Mouse (Mus musculus) limb, embryonic 12.5 days (tissue): ENCODE measurements at regions not wholly inside any gene's neighbourhood (a gene's known extent, or its start where the extent isn't known, plus 50 kb on each side); places are given as distances from the start of the nearest gene placed in this dataset.

Source experiments
- ATAC-seq: fragments of 200-750 bp; cut with Nextera tagmentation; 2 replicates; pipeline ENCODE4 v1.8.0; 2017; ENCODE audit warnings: low read depth, moderate TSS enrichment; ENCODE audit not compliant: insufficient number of reproducible peaks, insufficient read depth, low FRiP score, low TSS enrichment
- H3K27ac ChIP-seq: fragments of 300-500 bp; sonication (generic); 2 replicates; pipeline ENCODE4 v1.5.1; 2016; ENCODE audit warnings: mild to moderate bottlenecking, moderate library complexity
- H3K27me3 ChIP-seq: fragments of 300-500 bp; sonication (generic); 2 replicates; pipeline ENCODE4 v1.6.1; 2016; ENCODE audit warnings: mild to moderate bottlenecking, moderate library complexity
- H3K36me3 ChIP-seq: fragments of 300-500 bp; sonication (generic); 2 replicates; pipeline ENCODE4 v1.6.1; 2016; ENCODE audit warnings: mild to moderate bottlenecking, moderate library complexity
- H3K4me1 ChIP-seq: fragments of 300-500 bp; sonication (generic); replicated peaks from 2 replicates; pipeline ENCODE4 v1.6.1; 2016
- H3K4me2 ChIP-seq: fragments of 300-500 bp; sonication (generic); 2 replicates; pipeline ENCODE4 v1.6.1; 2016; ENCODE audit warnings: mild to moderate bottlenecking, moderate library complexity
- H3K4me3 ChIP-seq: fragments of 300-500 bp; sonication (generic); replicated peaks from 2 replicates; pipeline ENCODE4 v1.5.1; 2016; ENCODE audit warnings: mild to moderate bottlenecking
- H3K9ac ChIP-seq: fragments of 300-500 bp; sonication (generic); replicated peaks from 2 replicates; pipeline ENCODE4 v1.6.1; 2016; ENCODE audit warnings: mild to moderate bottlenecking, moderate library complexity
- H3K9me3 ChIP-seq: fragments of 300-500 bp; sonication (generic); 2 replicates; pipeline ENCODE4 v1.6.1; 2016; ENCODE audit warnings: mild to moderate bottlenecking, moderate library complexity
- WGBS: fragments of 180-500 bp; shearing (Covaris S2); methylation state at CpG from one replicate; pipeline ENCODE4 v1.1.7; 2016; 5-methylcytosine and 5-hydroxymethylcytosine counted together

GRCm38 (mm10) chr13:71334925-71335324, 493.3 kb upstream of the Adamts16 start:
- Histone ChIP-seq H3K9ac (no peak overlapping the region), H3K36me3 (no peaks in the 10 kb centered on the region), H3K4me3 (no peak overlapping the region), H3K27me3 (no peaks in the 10 kb centered on the region), H3K9me3 (no peaks in the 10 kb centered on the region), H3K4me2 (no peak overlapping the region), H3K27ac (no peak overlapping the region), H3K4me1 (no peaks in the 10 kb centered on the region)
- ATAC-seq = no peak
- 85% methylated on average over 4 of the region's 4 CpGs for WGBS

- no peaks in the 10 kb centered on the region for H3K36me3 ChIP-seq
- no peaks in the 10 kb centered on the region for H3K9me3 ChIP-seq
- H3K4me3 ChIP-seq = no peak overlapping the region
- no peak overlapping the region for H3K27ac ChIP-seq
- no peaks in the 10 kb centered on the region for H3K27me3 ChIP-seq
- WGBS = 82% methylated on average over 4 of the region's 4 CpGs
- H3K9ac ChIP-seq = no peak overlapping the region
- H3K4me1 ChIP-seq = no peaks in the 10 kb centered on the region
- no peak overlapping the region for H3K4me2 ChIP-seq
- ATAC-seq = no peak
These were observed 491.5 kb upstream of the Adamts16 start for GRCm38 (mm10) chr13:71333146-71333545.

GRCm38 (mm10) chr13:71330321-71330720, 488.7 kb upstream of the Adamts16 start:
- Histone ChIP-seq H3K9ac (no peak overlapping the region), H3K4me2 (no peak overlapping the region), H3K4me3 (no peak overlapping the region), H3K27ac (no peak overlapping the region), H3K4me1 (no peaks in the 10 kb centered on the region), H3K9me3 (no peaks in the 10 kb centered on the region), H3K27me3 (no peaks in the 10 kb centered on the region), H3K36me3 (no peaks in the 10 kb centered on the region)
- no peak for ATAC-seq
- WGBS = 53% methylated on average over 6 of the region's 6 CpGs

DNA sequence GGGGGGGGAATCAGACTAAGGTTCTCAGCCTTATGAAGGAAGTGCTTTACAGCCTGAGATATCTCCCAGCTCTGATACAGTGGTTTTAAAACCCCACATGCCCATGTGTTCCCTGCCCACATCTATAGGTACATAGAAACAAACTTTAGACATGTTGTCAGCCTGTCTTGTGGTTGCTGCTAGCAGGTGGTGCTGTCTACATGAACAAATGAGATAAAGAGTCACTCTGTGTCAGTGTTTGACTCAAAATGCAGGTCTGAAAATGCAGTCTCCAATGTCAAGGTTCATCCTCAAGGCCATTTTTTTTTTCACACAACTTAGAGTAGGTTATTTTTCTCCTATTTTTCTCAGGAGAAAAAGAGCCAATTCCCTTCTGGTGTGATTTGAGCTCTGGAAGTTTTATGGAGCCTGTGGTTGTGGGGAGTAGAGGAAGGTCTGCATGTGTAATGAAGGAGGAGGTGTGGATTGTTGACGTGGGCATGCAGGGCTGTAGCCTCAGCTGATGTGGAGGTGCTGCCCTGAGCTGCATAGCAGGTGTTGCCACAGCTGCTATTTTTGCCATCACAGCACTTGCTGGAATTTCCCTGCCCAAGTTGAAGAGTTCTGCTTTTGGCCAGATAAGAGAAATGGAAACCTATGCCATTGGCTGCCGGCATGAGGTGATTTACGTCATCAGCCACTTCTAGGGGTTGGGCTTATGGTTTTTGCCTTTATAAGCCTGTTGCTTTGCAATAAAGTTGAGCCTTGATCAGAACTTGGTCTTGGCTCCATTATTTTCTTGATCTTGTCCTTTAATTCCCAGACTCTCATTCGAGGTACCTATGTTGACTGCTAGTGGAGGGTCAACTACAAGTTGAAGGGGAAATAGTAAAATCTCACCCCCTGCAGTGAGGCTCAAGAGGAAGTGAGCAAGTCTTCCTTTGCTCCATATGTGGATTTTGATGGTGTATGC, 486.5 kb upstream of the Adamts16 start:
- no peak overlapping the region for H3K27ac ChIP-seq
- H3K4me1 ChIP-seq = no peaks in the 10 kb centered on the region
- no peaks in the 10 kb centered on the region for H3K9me3 ChIP-seq
- no peak overlapping the region for H3K9ac ChIP-seq
- no peaks in the 10 kb centered on the region for H3K27me3 ChIP-seq
- 67% methylated on average over 4 of the region's 4 CpGs for WGBS
- no peak overlapping the region for H3K4me2 ChIP-seq
- ATAC-seq = no peak
- H3K36me3 ChIP-seq = no peaks in the 10 kb centered on the region
- no peak overlapping the region for H3K4me3 ChIP-seq

DNA sequence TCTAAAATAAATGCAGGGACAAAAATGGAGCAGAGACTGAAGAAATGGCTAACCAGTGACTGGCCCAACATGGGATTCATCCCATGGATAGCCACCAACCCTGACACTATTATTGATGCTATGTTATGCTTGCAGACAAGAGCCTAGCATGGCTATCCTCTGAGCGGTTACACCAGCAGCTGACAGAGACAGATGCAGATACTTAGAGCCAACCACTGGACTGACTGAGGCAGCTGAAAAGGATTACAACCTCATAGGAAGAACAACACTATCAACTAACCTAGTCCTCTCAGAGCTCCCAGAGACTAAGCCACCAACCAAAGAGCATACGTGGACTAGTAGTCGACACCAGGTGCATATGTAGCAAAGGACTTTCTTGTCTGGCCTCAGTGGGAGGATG, 478.9 kb upstream of the Adamts16 start:
- no peak overlapping the region for H3K4me3 ChIP-seq
- 71% methylated on average over 3 of the region's 3 CpGs for WGBS

GRCm38 (mm10) chr13:71303956-71304355, 462.3 kb upstream of the Adamts16 start:
- ATAC-seq = no peak
- Histone ChIP-seq H3K36me3 (no peaks in the 10 kb centered on the region), H3K27ac (no peak overlapping the region), H3K27me3 (no peaks in the 10 kb centered on the region), H3K9ac (no peak overlapping the region), H3K4me3 (no peak overlapping the region), H3K9me3 (no peaks in the 10 kb centered on the region), H3K4me1 (no peaks in the 10 kb centered on the region), H3K4me2 (no peak overlapping the region)
- WGBS = 93% methylated on average over 4 of the region's 4 CpGs

More for the DNA sequence above, 478.9 kb upstream of the Adamts16 start:
- Histone ChIP-seq H3K9ac (no peak overlapping the region), H3K36me3 (no peaks in the 10 kb centered on the region), H3K9me3 (no peaks in the 10 kb centered on the region), H3K4me2 (no peak overlapping the region), H3K27me3 (no peaks in the 10 kb centered on the region), H3K4me1 (no peaks in the 10 kb centered on the region), H3K27ac (no peak overlapping the region)
- no peak for ATAC-seq

DNA sequence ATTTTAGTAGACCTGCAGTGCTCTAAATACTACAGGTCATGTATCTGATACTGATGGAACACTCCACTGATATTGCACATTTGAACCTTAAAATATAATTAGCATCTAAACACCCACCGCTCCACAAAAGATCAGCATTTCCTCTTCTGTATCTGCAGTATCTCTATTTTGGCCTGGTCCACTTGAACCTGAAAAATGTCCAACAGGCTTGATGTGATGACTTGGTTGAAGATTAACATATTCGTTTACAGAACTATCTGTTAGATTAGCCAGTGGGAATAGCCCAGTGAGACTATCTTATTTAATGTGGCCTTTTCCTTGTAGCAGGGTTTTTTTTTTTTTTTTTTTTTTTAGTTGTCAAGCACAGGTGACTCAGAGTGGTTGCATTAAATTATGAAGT, 434.4 kb upstream of the Adamts16 start:
- Histone ChIP-seq H3K27ac (no peak overlapping the region), H3K36me3 (no peaks in the 10 kb centered on the region), H3K4me2 (no peak overlapping the region), H3K27me3 (no peaks in the 10 kb centered on the region), H3K9ac (no peak overlapping the region), H3K9me3 (0 out of 2 replicates have a peak, but pooled peaks cover 3% of the 10 kb centered on the region), H3K4me1 (0 out of 2 replicates have a peak, but pooled peaks cover 3% of the 10 kb centered on the region), H3K4me3 (no peak overlapping the region)
- ATAC-seq = no peak
- 88% methylated on average over 2 of the region's 2 CpGs for WGBS

DNA sequence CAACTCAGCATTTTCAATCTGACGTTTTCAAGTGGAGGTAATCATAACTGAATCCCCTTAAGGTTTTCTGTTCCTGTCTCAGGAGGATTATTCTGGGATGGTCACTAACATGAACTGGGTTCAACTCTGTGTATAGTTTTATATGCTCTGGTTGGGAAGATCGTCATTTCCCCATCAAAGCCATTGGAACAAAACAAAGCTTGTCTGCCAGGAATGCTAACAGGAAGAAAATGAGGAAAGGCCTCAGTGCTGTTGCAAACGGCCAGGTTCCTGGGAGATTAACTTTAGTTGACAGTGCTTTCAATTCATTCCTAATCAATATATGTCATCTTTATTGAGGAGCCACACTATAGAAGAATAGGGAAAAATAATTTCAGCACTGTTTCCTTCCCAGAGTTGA, 432.5 kb upstream of the Adamts16 start:
- no peak for ATAC-seq
- WGBS = 67% methylated on average over 3 of the region's 3 CpGs
- no peak overlapping the region for H3K27ac ChIP-seq

DNA sequence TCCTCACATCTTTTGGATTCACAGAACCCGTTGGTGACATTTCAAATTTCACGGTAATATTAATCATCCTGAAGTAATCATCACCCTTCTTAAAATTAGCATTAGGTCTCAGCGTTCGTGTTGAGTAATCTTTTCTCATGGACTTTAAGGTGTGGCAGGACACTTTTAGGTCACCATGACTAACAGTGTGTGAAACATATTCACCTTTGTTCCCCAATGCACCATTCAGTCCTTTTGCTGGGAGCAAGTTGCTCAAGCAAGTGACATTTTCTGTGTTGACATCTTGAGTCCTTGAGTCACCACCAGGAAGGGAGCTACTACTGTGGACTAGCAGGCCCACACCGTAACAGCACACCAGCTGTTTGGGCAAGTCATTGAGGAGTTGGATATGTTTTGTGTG, 431.9 kb upstream of the Adamts16 start:
- no peak overlapping the region for H3K4me2 ChIP-seq
- H3K4me1 ChIP-seq = peaks cover 3% of the 10 kb centered on the region; the same call in 1 of the 2 replicates
- no peaks in the 10 kb centered on the region for H3K27me3 ChIP-seq
- 89% methylated on average over 5 of the region's 5 CpGs for WGBS
- no peak overlapping the region for H3K9ac ChIP-seq
- ATAC-seq = no peak
- no peak overlapping the region for H3K4me3 ChIP-seq
- no peak overlapping the region for H3K27ac ChIP-seq
- H3K36me3 ChIP-seq = no peaks in the 10 kb centered on the region
- H3K9me3 ChIP-seq = no peaks in the 10 kb centered on the region

More for the DNA sequence above, 432.5 kb upstream of the Adamts16 start:
- H3K4me2 ChIP-seq = no peak overlapping the region
- H3K27me3 ChIP-seq = no peaks in the 10 kb centered on the region
- 0 out of 2 replicates have a peak, but pooled peaks cover 3% of the 10 kb centered on the region for H3K4me1 ChIP-seq
- no peak overlapping the region for H3K4me3 ChIP-seq
- no peaks in the 10 kb centered on the region for H3K36me3 ChIP-seq
- no peak overlapping the region for H3K9ac ChIP-seq
- no peaks in the 10 kb centered on the region for H3K9me3 ChIP-seq

DNA sequence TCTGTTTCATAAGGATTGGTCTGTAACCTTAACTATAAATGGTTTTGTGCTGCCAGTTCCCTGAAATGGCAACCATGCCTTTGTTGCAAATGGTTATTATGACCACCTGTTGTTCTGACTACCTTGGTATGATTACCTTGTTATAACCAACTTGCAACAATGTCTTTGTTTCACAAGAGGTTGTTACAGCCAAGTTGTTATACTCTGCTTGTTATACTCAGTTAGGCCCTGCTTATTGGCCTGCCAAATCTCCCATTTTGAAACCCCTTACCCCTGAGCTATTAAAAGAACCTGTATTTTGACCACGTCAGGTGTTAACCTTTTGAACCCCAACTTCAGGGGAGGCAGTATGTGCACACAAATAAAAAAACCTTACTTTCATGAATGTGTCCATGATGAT, 431.5 kb upstream of the Adamts16 start:
- no peaks in the 10 kb centered on the region for H3K9me3 ChIP-seq
- H3K36me3 ChIP-seq = no peaks in the 10 kb centered on the region
- no peak overlapping the region for H3K9ac ChIP-seq
- H3K27ac ChIP-seq = no peak overlapping the region
- ATAC-seq = no peak
- H3K4me3 ChIP-seq = no peak overlapping the region
- peaks cover 3% of the 10 kb centered on the region; the same call in 1 of the 2 replicates for H3K4me1 ChIP-seq
- no peak overlapping the region for H3K4me2 ChIP-seq
- no peaks in the 10 kb centered on the region for H3K27me3 ChIP-seq
- 66% methylated on average over 1 of the region's 1 CpGs for WGBS

- Histone ChIP-seq H3K9me3 (no peaks in the 10 kb centered on the region), H3K4me1 (peaks cover 3% of the 10 kb centered on the region; the same call in 1 of the 2 replicates), H3K36me3 (no peaks in the 10 kb centered on the region), H3K4me3 (no peak overlapping the region), H3K27ac (no peak overlapping the region), H3K9ac (no peak overlapping the region), H3K27me3 (no peaks in the 10 kb centered on the region), H3K4me2 (no peak overlapping the region)
- no peak for ATAC-seq
- WGBS = 70% methylated on average over 5 of the region's 5 CpGs
These were observed 430.8 kb upstream of the Adamts16 start for GRCm38 (mm10) chr13:71272431-71272830.
